Mouse (Mus musculus): ENCODE measurements around the gene Ppfia1. TPM values are rescaled to one million over a fixed set of nuclear protein-coding genes. Genes with fewer than 3 reads are reported as not detected.

The Ppfia1 gene
- polyA plus RNA-seq, 1 experiment from 2014 or later = 42.5 TPM

DNA sequence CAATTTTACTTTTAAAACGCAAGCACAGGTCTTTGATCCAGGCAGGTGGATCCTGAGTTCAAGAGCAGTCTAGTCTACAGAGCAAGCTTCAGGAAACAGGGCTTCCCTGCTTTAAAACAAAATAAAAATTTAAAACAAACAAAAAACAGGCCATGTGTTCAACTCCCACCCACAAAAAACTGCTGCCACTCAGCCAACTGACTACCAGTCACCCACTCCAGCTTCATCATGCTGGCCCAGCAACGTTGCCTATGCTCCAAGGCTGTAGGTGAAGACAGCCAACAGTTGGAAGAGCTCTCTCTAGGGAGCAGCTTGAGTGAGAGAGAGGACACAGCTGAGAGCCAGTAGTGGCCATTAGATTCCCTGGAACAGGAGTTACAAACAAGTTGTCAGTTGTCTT is 31.6 kb downstream of the Ppfia1 start:
- Histone ChIP-seq H3K9me3 (no peaks in the 10 kb centered on the region), H3K9ac (no peak overlapping the region), H3K36me3 (peaks cover 36% of the 10 kb centered on the region), H3K4me2 (no peak overlapping the region), H3K4me1 (peaks cover 2% of the 10 kb centered on the region; the same call in 1 of the 2 replicates), H3K4me3 (no peak overlapping the region), H3K27ac (no peak overlapping the region), H3K27me3 (no peaks in the 10 kb centered on the region)
- 81% methylated on average over 2 of the region's 2 CpGs for WGBS
- no peak for ATAC-seq (ENCODE audit: insufficient number of reproducible peaks, low FRiP score, low TSS enrichment, low read depth)

DNA sequence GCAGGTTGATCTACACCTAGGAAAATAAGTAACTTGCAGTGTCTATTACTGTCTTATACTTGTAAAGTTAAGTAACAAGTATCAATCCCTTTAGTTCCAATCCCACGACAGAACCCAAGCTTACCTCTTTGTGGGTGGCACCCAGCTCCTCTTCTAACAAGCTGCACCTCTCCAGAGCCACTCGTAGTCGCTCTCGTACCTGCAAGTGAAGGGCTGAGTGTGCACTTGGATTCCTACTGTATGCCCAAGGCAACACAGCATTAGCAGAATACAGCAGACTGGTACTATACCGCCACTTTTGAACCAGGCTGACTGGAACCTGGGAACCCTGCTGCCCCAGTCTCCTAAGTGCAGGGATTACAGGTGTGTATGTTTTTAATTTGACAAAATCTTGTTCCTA is 33.7 kb downstream of the Ppfia1 start:
- no peak overlapping the region for H3K4me2 ChIP-seq
- H3K4me3 ChIP-seq = no peak overlapping the region
- no peak overlapping the region for H3K27ac ChIP-seq
- H3K27me3 ChIP-seq = no peaks in the 10 kb centered on the region
- no peak overlapping the region for H3K9ac ChIP-seq
- WGBS = 93% methylated on average over 5 of the region's 5 CpGs
- H3K4me1 ChIP-seq = no peaks in the 10 kb centered on the region
- peaks cover 53% of the 10 kb centered on the region for H3K36me3 ChIP-seq
- H3K9me3 ChIP-seq = no peaks in the 10 kb centered on the region
- no peak for ATAC-seq (ENCODE audit: insufficient number of reproducible peaks, low FRiP score, low TSS enrichment, low read depth)

DNA sequence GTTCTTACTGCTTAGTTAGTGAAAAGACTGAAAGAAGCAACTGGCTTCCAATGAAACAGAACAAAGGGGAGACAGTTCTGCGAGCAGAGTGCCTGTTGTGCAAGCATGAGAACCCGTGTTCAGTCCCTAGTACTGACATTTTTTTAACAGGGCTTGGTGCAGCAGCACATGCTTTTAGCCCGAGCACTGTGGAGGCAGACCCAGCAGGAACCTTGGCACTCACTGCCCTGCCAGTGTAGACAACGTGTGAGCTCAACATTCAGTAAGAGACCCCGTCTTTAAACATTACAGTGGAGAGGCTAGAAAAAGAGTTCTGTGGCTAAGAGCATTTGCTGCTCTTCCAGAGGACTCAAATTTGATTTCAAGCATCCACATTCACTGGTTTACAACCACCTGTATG is 36.8 kb downstream of the Ppfia1 start:
- ATAC-seq (ENCODE audit: insufficient number of reproducible peaks, low FRiP score, low TSS enrichment, low read depth) = no peak
- Histone ChIP-seq H3K4me1 (no peaks in the 10 kb centered on the region), H3K4me3 (no peak overlapping the region), H3K9ac (no peak overlapping the region), H3K9me3 (no peaks in the 10 kb centered on the region), H3K4me2 (no peak overlapping the region), H3K27ac (no peak overlapping the region), H3K27me3 (no peaks in the 10 kb centered on the region), H3K36me3 (peaks cover 83% of the 10 kb centered on the region)
- 88% methylated on average over 5 of the region's 5 CpGs for WGBS

DNA sequence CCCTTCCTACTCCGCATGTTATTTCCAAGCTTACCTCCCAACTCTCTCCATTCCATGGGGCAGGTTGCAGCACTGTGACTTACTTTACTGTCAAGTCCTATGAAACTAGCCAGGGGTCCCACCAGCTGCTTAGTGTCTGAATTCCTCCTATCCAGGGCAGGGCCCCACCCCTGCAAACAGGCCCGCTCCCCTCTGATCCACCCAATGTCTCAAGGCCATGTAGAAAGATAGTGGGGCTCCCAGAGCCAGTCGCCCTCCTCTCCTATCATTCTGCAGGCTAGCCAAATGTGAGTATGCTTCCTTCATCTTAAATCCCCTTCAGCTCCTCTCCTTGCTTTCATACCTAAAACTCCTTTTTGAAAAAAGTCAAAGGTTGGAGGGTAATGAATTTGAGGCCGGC is 44.4 kb downstream of the Ppfia1 start:
- Histone ChIP-seq H3K36me3 (peaks cover 97% of the 10 kb centered on the region), H3K4me2 (no peak overlapping the region), H3K4me3 (no peak overlapping the region), H3K27ac (no peak overlapping the region), H3K4me1 (no peaks in the 10 kb centered on the region), H3K9me3 (no peaks in the 10 kb centered on the region), H3K27me3 (no peaks in the 10 kb centered on the region), H3K9ac (no peak overlapping the region)
- no peak for ATAC-seq (ENCODE audit: insufficient number of reproducible peaks, low FRiP score, low TSS enrichment, low read depth)
- WGBS = 94% methylated on average over 4 of the region's 4 CpGs

DNA sequence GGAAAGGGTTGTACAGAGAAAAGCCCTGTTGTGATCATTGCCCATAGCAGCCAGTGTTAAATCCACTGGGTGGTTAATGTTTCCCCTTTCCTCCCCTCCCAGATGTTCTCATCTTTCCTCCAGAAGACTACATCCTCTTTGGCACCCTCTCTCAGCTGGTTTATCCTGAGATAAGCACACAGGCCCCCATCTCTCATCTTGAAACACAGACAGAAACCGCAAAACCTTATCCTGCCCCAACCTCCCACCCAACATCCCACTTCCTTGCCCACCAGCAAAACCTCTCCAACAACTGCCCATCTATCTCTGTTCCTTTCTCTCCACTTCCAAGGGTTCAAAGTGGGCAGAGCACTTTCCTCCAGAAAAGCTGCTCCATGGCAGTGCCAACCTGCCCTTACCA is 46.7 kb downstream of the Ppfia1 start:
- H3K9ac ChIP-seq = no peak overlapping the region
- H3K4me1 ChIP-seq = no peaks in the 10 kb centered on the region
- H3K27me3 ChIP-seq = no peaks in the 10 kb centered on the region
- H3K27ac ChIP-seq = no peak overlapping the region
- WGBS = 100% methylated on average over 1 of the region's 1 CpGs
- peaks cover 98% of the 10 kb centered on the region for H3K36me3 ChIP-seq
- H3K9me3 ChIP-seq = no peaks in the 10 kb centered on the region
- no peak overlapping the region for H3K4me2 ChIP-seq
- no peak overlapping the region for H3K4me3 ChIP-seq
- no peak for ATAC-seq (ENCODE audit: insufficient number of reproducible peaks, low FRiP score, low TSS enrichment, low read depth)

DNA sequence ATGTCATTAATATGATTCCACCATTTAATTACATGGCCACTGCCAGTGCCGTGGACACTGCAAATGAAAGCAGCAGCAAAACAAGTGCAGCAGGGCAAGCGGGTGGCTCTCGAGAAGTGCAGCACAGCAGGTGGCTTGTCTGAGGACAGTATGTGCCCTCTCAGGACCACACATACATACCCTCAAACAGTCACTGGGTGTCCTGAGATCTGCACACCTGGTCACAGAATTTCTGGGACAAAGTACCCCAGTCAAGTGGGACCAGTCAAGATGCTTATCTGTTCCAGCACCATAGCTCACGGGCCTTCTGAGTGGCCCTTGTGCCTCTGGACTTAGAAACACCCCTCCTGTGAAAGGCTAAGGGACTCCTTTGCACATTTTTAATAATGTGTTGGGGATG is 49.6 kb downstream of the Ppfia1 start:
- H3K27me3 ChIP-seq = no peaks in the 10 kb centered on the region
- H3K36me3 ChIP-seq = peaks cover 96% of the 10 kb centered on the region
- WGBS = 86% methylated on average over 4 of the region's 4 CpGs
- H3K9ac ChIP-seq = no peak overlapping the region
- H3K27ac ChIP-seq = no peak overlapping the region
- no peaks in the 10 kb centered on the region for H3K4me1 ChIP-seq
- H3K4me2 ChIP-seq = no peak overlapping the region
- no peak for ATAC-seq (ENCODE audit: insufficient number of reproducible peaks, low FRiP score, low TSS enrichment, low read depth)
- no peaks in the 10 kb centered on the region for H3K9me3 ChIP-seq
- H3K4me3 ChIP-seq = no peak overlapping the region

DNA sequence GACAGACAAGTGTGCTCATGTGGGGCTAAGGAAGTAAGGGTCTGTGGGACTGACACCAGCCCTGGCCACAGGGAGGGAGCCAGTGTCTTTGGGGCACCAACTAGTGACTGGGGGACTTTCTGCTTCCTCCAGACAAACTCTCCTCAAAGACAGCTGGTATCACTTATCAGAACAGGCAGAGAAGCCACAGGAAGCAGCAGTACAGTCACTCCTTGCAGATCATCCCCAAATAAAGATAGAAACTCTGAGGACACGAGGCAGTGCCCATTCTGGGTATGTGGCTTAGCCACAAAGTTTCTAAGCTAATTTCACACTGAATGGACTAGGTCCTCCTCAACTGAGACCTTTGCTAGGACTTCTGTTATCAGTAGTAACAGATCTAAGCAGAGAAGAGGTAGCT is 60.6 kb downstream of the Ppfia1 start:
- H3K9me3 ChIP-seq = no peaks in the 10 kb centered on the region
- ATAC-seq (ENCODE audit: insufficient number of reproducible peaks, low FRiP score, low TSS enrichment, low read depth) = no peak
- 64% methylated on average over 1 of the region's 1 CpGs for WGBS

DNA sequence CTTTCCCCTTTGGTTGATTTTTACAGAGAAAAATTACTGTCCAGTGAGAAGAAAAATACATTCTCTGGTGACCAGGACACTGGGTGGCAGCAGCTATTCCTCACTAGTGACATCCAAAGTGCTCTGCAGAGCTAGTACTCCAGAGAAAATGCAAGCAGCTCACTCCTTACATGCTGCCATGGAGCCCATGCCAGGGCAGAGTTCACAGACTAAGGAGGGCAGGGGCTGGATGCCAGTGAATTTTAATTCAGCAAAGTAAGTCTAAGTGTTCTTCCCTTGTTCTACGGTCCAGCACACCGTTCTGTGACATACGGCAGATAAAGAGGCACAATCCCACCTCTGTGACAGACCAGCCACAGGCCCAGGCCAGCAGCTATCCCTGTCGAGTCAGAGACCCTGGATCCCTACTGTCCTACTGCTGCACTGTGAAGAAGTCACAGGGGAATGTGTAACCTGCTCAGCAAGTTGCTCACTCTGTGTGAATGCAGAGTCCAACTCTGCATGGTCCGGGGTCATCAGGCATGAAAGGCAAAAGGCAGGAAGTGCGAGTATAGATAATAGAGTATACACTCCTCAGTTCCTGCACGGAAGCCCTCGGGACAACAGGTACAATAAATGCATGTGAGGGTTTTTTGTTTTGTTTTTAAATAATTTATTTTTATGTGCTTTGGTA is 63.2 kb downstream of the Ppfia1 start:
- Histone ChIP-seq H3K4me1 (no peaks in the 10 kb centered on the region), H3K4me3 (no peak overlapping the region), H3K27me3 (no peaks in the 10 kb centered on the region), H3K27ac (no peak overlapping the region), H3K36me3 (peaks cover 90% of the 10 kb centered on the region), H3K4me2 (no peak overlapping the region), H3K9me3 (no peaks in the 10 kb centered on the region), H3K9ac (no peak overlapping the region)
- 88% methylated on average over 8 of the region's 8 CpGs for WGBS
- no peak for ATAC-seq (ENCODE audit: insufficient number of reproducible peaks, low FRiP score, low TSS enrichment, low read depth)

More for the DNA sequence above, 60.6 kb downstream of the Ppfia1 start:
- no peak overlapping the region for H3K27ac ChIP-seq
- H3K4me2 ChIP-seq = no peak overlapping the region
- no peaks in the 10 kb centered on the region for H3K27me3 ChIP-seq
- H3K9ac ChIP-seq = no peak overlapping the region
- H3K4me3 ChIP-seq = no peak overlapping the region
- peaks cover 94% of the 10 kb centered on the region for H3K36me3 ChIP-seq
- H3K4me1 ChIP-seq = no peaks in the 10 kb centered on the region

DNA sequence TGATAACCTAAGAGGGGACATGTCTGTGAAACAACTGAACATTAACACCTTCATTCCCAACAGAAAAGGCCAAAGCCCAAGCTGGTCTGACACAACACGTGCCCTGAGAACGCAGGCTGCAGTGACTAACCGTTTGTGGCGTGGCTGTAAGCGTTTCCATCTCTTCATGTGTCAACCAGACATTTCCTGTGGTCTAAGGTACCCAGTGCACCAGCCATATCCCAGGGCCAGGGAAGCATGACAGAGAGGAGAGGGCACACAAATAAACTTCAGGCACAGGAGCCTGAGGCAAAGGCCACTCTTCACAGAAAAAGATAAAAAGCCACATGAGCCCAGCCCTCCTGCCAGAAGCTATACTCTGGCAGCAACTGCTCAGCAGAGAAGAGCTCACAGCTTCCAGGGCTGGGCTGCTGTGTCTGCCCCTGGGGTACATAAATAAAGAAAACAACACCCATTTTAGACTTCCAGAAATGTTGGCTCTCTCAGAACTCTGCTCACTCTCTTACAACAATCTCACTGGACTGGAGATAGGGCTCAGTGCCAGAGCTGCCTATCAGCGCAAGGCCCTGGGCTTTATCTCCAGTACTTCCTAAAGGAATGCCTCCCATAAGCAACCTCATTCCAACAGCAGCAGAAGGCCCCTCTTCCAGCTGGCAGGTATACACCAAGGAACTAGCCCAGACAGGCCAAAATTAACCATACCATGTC is 64.3 kb downstream of the Ppfia1 start:
- 77% methylated on average over 6 of the region's 6 CpGs for WGBS
- Histone ChIP-seq H3K4me2 (no peak overlapping the region), H3K27me3 (no peaks in the 10 kb centered on the region), H3K4me3 (no peak overlapping the region), H3K9ac (no peak overlapping the region), H3K9me3 (no peaks in the 10 kb centered on the region), H3K4me1 (no peaks in the 10 kb centered on the region), H3K36me3 (peaks cover 90% of the 10 kb centered on the region), H3K27ac (no peak overlapping the region; the same call in 1 of the 2 replicates)
- ATAC-seq (ENCODE audit: insufficient number of reproducible peaks, low FRiP score, low TSS enrichment, low read depth) = no peak

DNA sequence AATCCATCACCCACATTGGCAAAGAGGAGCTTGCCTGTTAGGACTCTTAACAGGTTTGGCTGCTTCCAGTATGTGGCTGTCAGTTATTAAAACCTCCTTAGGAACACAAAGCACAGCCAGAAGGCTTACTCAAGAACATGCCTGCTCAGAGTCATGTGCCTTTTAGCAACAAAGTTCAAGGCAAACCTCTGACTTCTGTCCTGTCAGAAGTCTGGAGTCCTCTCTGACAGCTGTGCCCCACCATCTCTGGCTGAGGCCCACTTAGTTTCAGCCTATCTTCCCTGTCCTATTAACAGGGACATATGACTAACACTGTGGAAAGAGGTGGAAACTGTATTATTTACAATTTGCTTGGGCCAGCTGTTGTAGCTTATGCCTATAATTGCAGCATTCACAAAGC is 73.2 kb downstream of the Ppfia1 start:
- no peak overlapping the region for H3K4me2 ChIP-seq
- H3K9ac ChIP-seq = no peak overlapping the region
- no peak overlapping the region for H3K27ac ChIP-seq
- H3K9me3 ChIP-seq = no peaks in the 10 kb centered on the region
- H3K27me3 ChIP-seq = no peaks in the 10 kb centered on the region
- H3K4me3 ChIP-seq = no peak overlapping the region
- ATAC-seq (ENCODE audit: insufficient number of reproducible peaks, low FRiP score, low TSS enrichment, low read depth) = no peak
- H3K4me1 ChIP-seq = no peaks in the 10 kb centered on the region
- H3K36me3 ChIP-seq = peaks cover 88% of the 10 kb centered on the region

DNA sequence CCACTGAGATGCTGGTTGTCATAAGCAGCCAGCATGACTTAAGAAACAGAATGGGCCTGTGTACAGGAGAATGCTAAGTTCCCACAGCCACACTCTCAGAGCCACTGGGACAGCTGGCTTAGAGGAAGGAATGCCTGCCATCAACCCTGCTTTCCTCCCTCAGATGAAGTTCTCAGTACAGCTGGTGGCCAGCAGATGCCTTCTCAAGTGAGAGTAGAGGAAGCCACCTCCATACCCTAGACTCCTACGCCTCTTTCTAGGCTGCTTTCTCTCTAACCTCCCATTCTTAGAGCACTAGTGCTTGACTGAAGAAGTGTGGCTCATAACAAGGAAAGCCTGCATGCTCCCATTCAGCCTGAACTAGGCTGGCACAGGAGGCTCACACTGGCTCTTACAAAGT is 74.0 kb downstream of the Ppfia1 start:
- no peaks in the 10 kb centered on the region for H3K4me1 ChIP-seq
- no peaks in the 10 kb centered on the region for H3K27me3 ChIP-seq
- peaks cover 80% of the 10 kb centered on the region for H3K36me3 ChIP-seq
- H3K9me3 ChIP-seq = no peaks in the 10 kb centered on the region
- H3K27ac ChIP-seq = no peak overlapping the region
- no peak overlapping the region for H3K4me2 ChIP-seq
- H3K4me3 ChIP-seq = no peak overlapping the region
- no peak for ATAC-seq (ENCODE audit: insufficient number of reproducible peaks, low FRiP score, low TSS enrichment, low read depth)
- 93% methylated on average over 1 of the region's 1 CpGs for WGBS
- no peak overlapping the region for H3K9ac ChIP-seq

DNA sequence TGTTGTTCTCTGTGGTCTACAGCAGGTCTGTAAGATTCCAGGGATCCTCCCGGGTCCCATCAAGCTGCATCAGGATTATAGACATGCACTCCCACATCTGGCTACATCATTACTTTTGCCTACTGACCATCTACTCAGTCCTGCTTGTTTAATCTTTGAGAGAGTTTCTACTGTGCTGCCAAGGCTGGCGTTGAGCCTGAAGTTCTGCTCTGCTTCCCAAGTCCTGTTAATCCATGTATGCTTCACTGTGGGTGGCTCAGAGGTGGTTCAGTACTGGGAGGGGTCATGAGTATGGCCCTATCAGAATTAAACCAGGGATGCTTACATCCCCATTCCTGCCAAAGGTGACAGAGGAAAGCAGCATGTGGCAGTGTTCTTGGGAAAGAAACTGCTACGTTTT is 77.8 kb downstream of the Ppfia1 start:
- no peak overlapping the region for H3K4me2 ChIP-seq
- H3K4me1 ChIP-seq = no peaks in the 10 kb centered on the region
- H3K9me3 ChIP-seq = no peaks in the 10 kb centered on the region
- no peak overlapping the region for H3K4me3 ChIP-seq
- no peaks in the 10 kb centered on the region for H3K27me3 ChIP-seq
- no peak overlapping the region for H3K9ac ChIP-seq
- no peak for ATAC-seq (ENCODE audit: insufficient number of reproducible peaks, low FRiP score, low TSS enrichment, low read depth)
- WGBS = 85% methylated on average over 3 of the region's 3 CpGs
- peaks cover 43% of the 10 kb centered on the region for H3K36me3 ChIP-seq
- H3K27ac ChIP-seq = no peak overlapping the region
